Mouse (Mus musculus): ENCODE measurements at regions not wholly inside any gene's neighbourhood (a gene's known extent, or its start where the extent isn't known, plus 50 kb on each side); places are given as distances from the start of the nearest gene placed in this dataset.

- no peak for DNase-seq
These were observed 93.2 kb upstream of the Cpeb2 start for GRCm38 (mm10) chr5:43139813-43140212.

GRCm38 (mm10) chr5:43145939-43146338 lies 87.0 kb upstream of the Cpeb2 start:
- DNase-seq = no peak

- DNase-seq = no peak
These were observed 86.0 kb upstream of the Cpeb2 start for GRCm38 (mm10) chr5:43146928-43147327.

DNA sequence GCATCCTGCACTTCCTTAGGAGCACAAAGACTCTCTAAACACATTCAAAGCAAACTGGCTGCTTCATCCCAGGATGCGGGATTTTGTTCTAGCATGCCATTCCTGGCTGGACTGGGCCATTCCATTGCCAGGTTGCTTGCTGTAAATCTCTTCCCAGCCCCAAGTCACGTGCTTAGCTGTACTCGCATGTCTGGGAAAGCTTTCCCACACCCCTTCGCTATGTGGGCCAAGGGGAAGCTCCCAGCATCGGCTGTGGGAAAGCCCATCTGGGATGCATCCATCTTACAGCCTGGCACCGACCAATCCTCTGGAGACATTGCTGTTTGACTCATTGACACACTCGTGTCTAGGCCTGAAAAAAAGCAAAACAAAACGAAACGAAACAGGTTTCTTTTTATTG lies 84.5 kb upstream of the Cpeb2 start:
- DNase-seq = no peak

GRCm38 (mm10) chr5:43149559-43149958 lies 83.4 kb upstream of the Cpeb2 start:
- DNase-seq = no peak

DNA sequence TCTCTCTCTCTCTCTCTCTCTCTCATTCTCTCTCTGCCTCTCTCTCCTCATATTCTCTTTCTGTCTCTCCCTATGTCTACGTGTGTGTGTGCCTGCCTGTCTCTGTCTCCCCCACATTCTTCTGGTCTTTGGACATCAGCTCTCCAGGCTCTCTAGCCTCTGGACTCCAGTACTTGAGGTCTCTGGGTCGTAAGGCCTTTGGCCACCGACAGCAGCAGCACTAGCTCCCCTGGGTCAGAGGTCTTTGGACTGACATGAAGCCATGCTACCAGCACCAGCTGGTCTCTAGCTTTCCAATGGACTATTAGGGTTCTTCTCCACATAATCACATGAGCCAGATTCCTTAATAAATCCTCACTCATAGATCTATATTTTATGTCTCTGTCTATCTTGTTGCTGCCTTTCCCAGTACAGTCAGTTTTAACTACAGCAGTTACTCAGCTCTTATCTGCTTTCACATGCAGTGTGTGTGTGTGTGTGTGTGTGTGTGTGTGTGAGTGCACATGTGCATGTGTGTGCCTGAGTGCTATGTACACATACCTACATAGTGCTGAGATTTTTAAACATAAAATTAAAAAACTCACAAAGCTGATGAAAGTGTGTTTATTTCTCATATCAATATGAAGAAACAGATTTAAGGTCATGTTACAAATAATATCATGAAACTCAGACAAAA lies 81.7 kb upstream of the Cpeb2 start:
- DNase-seq = no peak

DNA sequence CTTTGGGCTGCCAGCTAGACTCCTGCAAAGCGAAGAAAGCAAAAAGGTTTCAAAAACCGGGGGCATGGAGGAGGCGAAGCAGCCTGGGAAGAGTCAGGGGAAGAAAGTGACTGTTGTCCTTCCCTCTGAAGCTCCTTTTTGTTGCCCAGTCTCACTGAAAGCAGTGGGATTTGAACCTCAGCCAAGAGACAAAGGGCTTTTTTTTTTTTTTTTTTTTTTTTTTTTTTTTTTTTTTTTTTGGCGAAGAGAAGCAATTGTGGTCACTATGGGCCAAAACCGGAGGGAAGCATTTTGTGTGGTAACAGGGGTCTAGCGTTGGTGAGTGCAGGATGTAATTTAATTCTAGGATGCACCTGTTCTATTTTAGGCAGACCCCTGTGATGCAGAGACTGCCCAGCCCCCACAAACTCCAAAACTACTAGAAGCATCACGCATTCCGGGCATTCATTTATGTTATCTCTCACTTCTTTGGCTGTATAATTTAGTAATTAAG lies 80.8 kb upstream of the Cpeb2 start:
- no peak for DNase-seq

- no peak for DNase-seq
These were observed 80.1 kb upstream of the Cpeb2 start for GRCm38 (mm10) chr5:43152881-43153280.

DNA sequence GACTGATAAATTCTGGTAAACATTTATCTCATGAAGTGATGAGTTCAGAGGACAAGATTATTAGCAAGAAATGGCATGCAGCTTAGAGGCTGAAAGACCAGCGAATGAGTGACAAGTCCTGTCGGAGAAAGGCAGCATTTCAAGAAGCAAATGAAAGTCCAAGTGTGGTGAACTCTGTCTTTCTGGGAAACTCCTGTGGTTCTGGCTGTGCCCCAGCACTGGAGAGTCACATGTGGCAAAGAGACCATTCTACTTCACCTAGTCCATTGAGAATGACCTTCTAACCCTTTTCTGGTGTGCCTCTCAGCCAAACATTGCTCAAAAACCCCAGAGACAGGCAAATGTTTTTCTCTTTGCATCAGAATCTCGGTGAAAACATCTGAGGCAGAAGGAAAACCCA lies 76.2 kb upstream of the Cpeb2 start:
- DNase-seq = no peak

GRCm38 (mm10) chr5:43160140-43160539 lies 72.8 kb upstream of the Cpeb2 start:
- DNase-seq = no peak

GRCm38 (mm10) chr5:43181475-43181874 lies 51.5 kb upstream of the Cpeb2 start:
- DNase-seq = no peak

Measured in thymus, postnatal 4 days (tissue).